Mouse (Mus musculus): ENCODE results near the gene Gm8439. TPM values are rescaled to one million over a fixed set of nuclear protein-coding genes. Genes with fewer than 3 reads are reported as not detected.

The Gm8439 gene
- total RNA-seq, 2 experiments from 2014 or later, result not detected

DNA sequence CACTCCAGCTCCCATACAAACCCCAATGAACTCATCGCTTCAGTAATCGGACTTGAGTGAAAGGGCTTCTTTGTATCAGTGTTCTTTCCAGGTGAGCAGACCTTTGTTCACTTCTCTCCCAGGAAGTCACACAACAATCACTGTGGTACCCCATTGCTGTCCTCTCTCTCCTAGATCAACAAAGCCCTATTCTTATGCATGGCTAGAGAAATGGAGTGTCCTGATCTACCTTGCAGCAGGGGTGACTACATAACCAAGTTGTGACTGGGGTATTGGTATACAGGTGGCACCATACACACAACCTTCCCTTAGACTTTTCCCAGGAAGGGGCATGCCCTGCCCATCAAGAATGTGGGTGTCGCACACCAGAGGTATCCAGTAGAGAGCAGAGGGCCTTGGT lies 22.5 kb downstream of the Gm8439 start:
- DNase-seq, result no peak
- intact Hi-C loops (cut with DNase I), result no loop called here

DNA sequence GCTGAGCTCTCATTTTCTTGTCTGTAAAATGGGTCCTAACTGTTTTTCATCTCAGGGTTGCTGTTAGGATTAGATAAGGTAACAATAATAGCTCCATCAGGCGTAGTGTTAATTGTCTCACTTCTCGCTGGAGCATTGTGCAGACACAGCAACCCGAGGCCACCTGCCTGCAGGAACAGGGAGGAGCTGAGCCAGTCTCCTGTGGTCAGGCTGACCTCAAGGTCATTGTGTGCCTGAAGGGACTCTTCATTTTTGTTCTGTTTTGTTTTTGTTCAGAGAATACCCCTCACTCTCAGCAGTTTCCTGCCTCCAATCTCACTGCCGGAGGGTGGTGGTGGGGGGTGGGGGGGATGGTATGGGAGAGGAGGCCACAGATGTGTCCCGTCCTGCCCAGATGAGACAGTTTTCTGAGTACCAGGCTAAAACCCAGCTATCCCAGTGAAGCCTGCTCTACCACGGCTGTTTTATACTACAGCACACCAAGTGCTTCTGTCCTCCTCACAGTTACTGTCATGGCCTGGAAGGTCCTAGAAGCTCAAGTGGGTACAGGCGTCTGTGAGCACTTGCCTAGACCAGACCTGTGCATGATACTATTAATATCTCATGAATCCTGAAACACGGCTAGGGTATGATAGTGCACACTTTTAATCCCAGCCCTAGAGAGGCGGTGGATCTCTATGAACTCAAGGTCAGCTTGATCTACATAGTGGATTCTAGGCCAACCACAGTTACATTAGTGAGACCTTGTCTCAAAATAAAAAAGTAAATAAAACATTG lies 23.9 kb downstream of the Gm8439 start:
- intact Hi-C loops (cut with DNase I), result no loop called here
- peak; percentile 20 to 28 for DNase-seq

DNA sequence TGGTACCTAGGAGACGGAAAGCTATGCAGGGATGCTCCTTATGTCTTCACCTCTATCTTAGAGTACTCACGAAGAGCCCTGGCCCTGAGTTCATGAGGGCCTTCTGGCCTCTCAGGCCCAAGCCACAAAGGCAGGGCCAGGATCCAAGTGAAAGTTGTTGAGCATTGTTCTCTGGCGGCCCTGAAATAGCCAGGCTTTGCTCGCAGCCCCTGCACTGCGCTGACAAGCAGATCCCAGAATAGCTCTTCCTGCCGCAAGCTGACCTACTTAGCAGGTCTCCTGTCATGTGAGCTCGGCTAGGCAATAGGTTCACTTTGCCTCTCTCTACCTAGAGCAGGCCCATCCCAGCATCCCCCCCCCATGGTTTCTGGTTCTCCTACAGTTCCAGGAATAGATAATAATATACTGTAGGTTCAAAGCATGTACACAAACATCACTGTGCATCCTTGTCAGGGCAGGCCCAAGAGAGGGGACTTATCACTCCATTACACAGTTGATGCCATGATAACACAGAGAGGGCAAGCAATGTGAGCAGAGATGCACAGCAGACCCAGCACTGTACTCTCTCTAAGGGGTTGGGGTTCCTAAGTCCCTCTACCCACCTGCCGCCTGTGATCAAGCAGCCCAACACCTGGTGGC lies 25.3 kb downstream of the Gm8439 start:
- DNase-seq, result peak; percentile 65 to 68
- intact Hi-C loops (cut with DNase I), result no loop called here

DNA sequence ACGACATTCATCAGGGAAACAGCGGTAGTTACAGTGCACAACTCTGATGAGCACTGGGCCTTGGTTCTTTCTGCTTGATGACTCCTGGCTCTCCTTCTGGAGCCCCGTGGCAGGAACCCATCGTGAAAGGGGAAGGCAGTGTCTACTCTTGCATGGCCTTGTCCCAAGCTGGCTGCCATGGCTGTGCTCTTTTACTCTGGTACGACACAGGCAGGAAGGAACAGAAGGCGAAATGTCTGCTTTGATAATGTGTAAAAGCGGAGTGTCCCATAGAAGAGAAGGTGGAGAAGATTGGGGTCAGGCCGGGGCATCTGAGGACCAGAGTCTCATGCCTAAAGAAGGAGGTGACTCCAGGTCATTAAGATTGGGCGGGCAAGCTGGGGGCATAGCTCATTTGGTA lies 26.1 kb downstream of the Gm8439 start:
- intact Hi-C loops (cut with DNase I), result no loop called here
- peak; percentile 13 to 21 for DNase-seq

DNA sequence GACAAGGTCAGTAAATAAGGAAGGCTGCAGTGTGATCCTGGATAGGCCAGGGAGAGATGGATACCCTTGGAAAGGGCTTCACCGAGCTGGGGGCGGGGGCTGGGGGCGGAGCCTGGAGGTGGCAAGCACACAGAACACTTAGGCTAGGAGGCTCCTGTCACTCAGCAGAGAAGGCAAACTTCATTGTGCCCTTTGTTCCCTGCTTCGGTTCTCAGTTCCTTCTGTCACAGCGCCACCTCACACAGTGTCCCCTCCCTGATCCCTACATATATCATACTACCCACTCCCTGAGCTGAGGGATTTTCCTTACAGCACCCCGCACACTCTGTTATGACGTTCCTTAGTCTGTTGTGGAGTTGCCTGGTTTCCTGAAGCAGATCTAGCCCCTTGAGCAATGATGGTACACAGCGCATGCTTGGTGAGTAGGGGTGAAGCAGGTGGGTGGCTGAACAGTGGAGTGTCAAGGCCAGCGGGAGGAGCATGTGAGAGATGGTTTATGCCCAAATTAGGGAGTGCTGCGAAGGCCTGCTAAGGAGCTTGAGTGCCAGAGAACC lies 27.1 kb downstream of the Gm8439 start:
- intact Hi-C loops (cut with DNase I), result loop anchor here (2.0 kb wide), 2 partner anchors 25 to 51 kb away; partner anchors contain the start of gene Cited4

DNA sequence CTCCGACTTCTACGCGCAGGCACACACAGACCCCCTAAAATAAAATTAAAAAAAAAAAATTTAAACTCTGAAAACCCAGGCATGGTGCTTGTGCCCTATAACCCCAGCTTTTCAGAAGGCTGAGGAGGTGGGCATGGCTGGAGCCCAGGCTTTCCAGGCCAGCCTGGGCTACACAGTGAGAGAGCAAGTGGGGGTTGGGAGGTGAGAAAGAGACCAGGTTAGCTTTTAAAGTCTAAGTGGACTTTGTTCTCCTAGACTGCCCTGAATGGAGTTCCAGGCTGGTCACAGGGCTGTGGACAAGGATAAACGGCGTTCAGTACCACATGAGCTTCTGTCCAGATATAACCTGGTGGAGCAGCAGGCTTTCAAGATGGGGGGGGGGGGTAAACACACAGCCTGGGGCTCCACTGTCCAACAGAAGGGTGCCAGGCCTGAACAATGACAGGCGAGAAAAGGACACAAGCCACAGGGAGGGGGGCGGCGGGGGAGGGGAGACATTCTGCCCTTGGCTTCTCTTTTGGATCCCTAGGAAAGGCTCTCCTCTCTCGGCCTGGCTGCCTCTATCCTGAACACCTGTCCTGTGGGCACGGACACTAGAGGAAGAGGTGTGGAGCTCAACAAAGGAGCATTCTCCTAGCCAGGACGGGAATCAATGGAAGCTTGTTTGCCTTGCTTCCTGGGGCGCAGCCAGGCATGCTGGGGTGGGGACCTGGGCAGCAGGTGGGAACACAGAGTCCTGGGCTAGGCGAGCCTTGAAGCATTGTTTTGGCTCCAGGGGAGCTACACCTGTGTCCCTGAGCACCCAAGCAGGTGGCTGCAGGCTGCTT lies 27.9 kb downstream of the Gm8439 start:
- intact Hi-C loops (cut with DNase I), result loop anchor here (2.0 kb wide), 2 partner anchors 26 to 50 kb away; partner anchors contain the start of gene Cited4
- peak in 1 of 2 experiments; percentile 14 for DNase-seq

More for the DNA sequence above, 27.1 kb downstream of the Gm8439 start:
- DNase-seq, result peak; percentile 26 to 42

DNA sequence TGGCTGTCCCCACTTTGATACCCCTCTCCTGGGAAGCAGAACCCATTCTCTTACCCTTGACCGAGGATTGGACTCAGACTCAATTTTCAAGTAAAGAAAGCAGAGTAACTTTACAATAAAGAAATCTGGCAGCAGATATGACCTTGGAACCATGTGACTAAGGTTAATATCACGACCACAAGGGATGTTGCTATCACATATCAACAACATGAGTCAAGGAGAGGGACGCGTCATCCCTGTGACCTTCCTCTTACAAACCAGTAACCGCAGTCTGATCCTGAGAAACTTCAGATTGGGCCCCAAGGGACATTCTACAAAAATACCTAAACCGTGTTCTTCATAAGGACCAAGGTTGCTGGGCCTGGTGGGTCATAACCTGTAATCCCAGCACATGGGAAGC lies 39.2 kb downstream of the Gm8439 start:
- intact Hi-C loops (cut with DNase I), result no loop called here

DNA sequence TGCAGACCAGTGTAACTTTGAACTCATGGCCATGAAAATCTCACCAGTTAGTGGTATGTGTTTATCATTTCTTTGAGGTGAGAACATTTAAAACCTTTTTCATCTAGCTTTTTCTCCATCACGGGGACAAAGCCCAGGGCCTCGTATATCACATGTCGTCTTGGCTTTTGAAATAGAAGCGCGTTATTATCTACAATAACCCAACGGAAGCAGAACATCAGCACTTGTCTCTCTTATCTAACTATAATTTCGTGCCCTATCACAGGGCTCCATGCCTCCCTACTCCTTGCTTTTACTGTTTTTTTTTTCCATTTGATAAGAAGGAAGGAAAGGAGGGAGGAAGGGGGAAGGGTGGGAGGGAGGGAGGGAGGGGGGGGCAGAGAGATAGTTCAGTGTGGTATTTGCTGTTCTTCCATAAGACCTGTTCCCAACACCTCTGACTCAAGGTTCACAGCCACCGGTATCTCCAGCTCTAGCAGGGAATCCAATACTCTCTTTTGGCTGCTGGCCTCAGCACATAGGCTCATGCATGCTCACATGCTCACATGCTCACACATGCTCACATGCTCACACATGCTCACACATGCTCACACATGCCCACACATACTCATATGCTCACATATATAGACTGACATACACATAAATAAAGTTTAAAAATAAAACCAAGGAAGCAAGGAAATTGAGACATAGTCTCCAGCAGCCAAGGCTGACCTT lies 41.8 kb downstream of the Gm8439 start:
- intact Hi-C loops (cut with DNase I), result no loop called here
- DNase-seq, result no peak

More for the DNA sequence above, 39.2 kb downstream of the Gm8439 start:
- no peak for DNase-seq

DNA sequence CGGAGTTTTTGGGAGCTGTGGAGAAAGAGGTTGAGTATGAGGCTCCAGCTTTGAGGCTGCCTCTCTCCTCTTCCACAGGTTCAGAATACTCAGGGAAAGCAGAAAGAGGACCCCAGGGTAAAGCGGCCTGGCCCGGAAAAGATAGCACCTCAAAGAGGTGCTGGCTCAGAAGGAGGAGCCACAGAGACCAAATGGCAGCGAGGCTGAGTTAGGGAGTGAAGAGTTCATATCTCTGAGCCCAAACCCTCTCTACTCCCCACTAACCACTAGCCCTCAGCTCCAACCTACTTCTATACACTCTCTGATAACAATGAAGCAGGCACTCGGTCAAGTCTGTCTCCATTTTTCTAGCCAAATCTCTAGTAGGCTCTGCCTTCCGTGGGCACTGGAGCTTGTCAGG lies 43.3 kb downstream of the Gm8439 start:
- no peak for DNase-seq
- intact Hi-C loops (cut with DNase I), result no loop called here

DNA sequence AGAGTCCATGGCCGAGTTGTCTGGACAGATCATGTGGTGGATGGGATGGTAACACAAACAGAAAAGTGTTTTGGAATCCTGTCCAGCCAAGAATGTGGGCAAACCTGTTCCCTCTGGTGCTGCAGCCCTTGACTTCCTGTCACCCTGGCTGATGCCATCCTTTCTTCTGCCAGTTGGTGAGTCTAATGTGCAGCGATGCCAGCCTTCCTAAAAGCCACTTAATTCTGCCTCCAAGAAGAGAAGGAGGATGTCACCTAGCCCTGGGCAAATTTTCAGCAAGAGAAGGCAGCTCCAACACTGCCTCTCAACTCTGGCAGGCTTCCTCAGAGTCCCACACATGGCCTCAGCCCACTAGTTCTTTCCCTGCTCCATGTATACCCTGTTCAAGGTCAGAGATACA lies 46.8 kb downstream of the Gm8439 start:
- no peak for DNase-seq
- intact Hi-C loops (cut with DNase I), result no loop called here

DNA sequence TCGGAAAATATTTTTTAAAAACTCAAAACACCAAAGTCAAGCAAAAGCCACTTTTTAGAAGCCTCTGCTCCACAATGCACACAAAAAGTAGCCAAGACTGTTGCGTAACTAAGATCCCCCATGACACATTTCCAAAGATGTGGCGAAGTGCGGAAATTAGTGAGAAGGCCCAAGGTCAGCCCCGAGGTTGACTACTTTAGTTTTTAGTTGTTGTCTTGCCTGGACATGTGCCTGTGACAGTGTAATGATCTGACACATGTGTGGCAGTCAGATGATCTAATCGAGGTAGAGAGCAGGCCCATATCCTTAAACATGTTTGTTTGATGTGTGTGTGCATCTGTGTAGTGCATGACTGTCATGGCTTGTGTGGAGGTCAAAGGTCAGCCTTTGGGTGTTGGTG lies 53.4 kb downstream of the Gm8439 start:
- intact Hi-C loops (cut with DNase I), result no loop called here
- DNase-seq, result no peak

DNA sequence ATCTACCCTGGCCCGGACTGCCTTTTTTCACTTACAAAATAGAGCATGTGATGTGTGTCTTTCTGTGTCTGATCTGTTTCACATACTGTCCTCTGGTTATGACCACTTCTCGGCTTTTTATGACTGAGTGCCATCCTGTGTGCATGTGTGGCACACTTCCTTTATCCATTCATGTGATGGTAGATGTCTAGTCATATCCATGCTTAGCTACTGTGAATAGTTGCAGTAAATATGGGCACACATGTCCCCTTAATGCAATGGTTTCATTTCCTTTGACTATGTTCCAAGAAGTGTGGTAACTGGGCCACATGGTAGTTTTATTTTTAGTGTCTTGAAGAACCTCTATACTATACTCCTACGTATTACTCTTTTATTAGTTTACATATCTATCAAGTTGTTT lies 55.4 kb downstream of the Gm8439 start:
- DNase-seq, result no peak
- intact Hi-C loops (cut with DNase I), result no loop called here

DNA sequence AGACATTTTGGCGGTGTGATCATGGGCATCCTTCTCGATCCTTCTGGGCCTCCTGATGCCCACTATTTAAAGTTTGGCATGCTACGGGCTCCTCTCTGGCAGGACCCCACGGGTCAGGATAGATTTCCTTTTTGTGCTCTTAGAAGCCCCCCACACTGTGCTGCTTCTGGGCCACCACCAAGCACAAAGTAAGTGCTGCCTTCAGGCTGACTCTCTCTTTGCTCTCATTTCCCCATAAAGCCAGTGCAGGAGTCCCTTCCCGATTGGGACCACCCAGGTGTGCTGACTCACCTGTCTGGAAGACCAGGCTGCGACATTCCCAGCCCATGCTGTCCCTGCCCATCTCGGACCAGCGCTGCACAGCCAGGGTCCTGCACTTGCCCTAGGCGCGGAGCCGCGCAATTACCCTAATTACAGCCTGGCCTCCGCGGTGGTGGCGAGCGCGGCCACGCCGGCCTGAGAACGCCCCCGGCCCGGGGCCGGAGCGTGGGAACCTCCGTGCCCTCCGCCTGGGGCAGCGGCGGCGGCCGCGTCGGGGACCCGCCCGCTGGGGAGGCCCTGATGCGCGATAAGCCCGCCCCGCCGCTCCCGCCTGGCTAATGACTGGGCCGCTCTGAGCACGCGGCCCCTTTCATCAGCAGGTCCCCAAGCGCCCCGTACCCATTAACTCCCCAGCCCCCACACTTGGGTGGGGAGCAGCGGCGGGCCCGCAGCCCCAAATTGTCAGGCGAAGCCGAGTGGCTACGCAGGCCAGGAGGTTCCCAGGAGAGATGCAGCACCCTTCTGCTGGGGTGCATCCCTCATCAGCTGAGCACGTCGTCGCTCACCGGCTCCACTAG lies 61.0 kb downstream of the Gm8439 start:
- intact Hi-C loops (cut with DNase I), result no loop called here

DNA sequence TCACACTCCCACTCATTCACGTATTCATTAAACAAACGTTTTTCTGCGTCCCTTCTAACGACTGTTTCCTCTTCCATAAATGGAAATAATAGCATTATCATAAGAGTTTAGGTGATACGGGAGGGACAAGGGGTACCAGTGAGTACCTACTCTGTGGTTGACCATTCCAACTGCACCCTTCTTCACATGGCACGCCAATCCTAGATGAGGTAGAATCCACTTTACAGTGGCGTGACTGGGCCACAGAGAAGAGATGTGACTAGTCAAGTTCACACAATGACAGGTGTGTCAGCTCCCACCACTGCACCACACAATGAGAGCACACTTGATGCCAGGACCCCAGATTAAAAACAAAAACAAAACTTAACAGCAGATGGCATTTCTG lies 61.7 kb downstream of the Gm8439 start:
- intact Hi-C loops (cut with DNase I), result no loop called here

More for the DNA sequence above, 61.0 kb downstream of the Gm8439 start:
- DNase-seq, result peak in 1 of 2 experiments; percentile 6

DNA sequence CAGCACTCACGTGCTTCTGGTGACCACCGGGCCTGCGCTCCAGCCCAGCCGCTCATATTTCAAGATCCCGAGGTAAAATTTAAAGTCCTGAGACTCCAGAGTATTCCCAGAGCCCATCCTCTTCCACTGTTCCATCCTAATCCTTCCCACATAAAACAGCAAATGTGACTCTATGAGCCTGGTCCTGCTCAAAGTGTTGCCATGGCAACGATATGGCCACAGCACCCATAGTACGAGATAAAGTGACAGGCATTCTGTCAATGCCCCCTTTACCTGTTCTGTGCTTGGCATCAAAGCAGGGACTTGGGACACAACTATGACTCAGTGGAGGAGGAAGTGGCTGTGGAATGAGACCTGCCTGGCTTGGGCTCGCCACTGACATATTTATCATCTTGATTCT lies 67.4 kb downstream of the Gm8439 start:
- intact Hi-C loops (cut with DNase I), result no loop called here
- DNase-seq, result no peak

More for the DNA sequence above, 61.7 kb downstream of the Gm8439 start:
- DNase-seq, result no peak
